Mouse (Mus musculus) midbrain, embryonic 15.5 days (tissue): Measurements from ENCODE around the gene Cdc37l1. TPM values are rescaled to one million over a fixed set of nuclear protein-coding genes. Genes with fewer than 3 reads are reported as not detected.
A peak's percentile ranks its signal among the peaks of the same experiment; 100 is the strongest.

Experiments used
- ATAC-seq: fragments of 200-750 bp; cut with Nextera tagmentation; replicated peaks from 2 replicates; pipeline ENCODE4 v1.8.0; 2017; ENCODE audit warnings: moderate TSS enrichment
- H3K27ac ChIP-seq: fragments of 300-500 bp; sonication (generic); 2 replicates; pipeline ENCODE4 v1.5.1; 2015; ENCODE audit warnings: mild to moderate bottlenecking, inconsistent platforms
- H3K27me3 ChIP-seq: fragments of 300-500 bp; sonication (generic); replicated peaks from 2 replicates; pipeline ENCODE4 v1.6.1; 2015; ENCODE audit warnings: inconsistent platforms
- H3K36me3 ChIP-seq: fragments of 300-500 bp; sonication (generic); replicated peaks from 2 replicates; pipeline ENCODE4 v1.6.1; 2015; ENCODE audit warnings: inconsistent platforms
- H3K4me1 ChIP-seq: fragments of 300-500 bp; sonication (generic); 2 replicates; pipeline ENCODE4 v1.6.1; 2015; ENCODE audit warnings: inconsistent platforms
- H3K4me2 ChIP-seq: fragments of 300-500 bp; sonication (generic); 2 replicates; pipeline ENCODE4 v1.6.1; 2015; ENCODE audit warnings: inconsistent platforms, mild to moderate bottlenecking, moderate library complexity
- H3K4me3 ChIP-seq: fragments of 300-500 bp; sonication (generic); 2 replicates; pipeline ENCODE4 v1.5.1; 2015; ENCODE audit warnings: mild to moderate bottlenecking, inconsistent platforms
- H3K9ac ChIP-seq: fragments of 300-500 bp; sonication (generic); 2 replicates; pipeline ENCODE4 v1.6.1; 2015; ENCODE audit warnings: mild to moderate bottlenecking, inconsistent platforms
- H3K9me3 ChIP-seq: fragments of 300-500 bp; sonication (generic); 2 replicates; pipeline ENCODE4 v1.6.1; 2016; ENCODE audit warnings: inconsistent platforms
- WGBS: fragments of 180-500 bp; shearing (Covaris S2); methylation state at CpG from one replicate; pipeline ENCODE4 v1.1.7; 2015; ENCODE audit warnings: mixed read lengths; 5-methylcytosine and 5-hydroxymethylcytosine counted together
- polyA plus RNA-seq: library from polyadenylated mRNA; unstranded; fragments of >200 nt; fragmentation: Nextera tagmentation; extraction: Ambion mirVana; gene quantifications from 2 replicates; pipeline ENCODE4 v1.2.1, GENCODE M21; 2015

Cdc37l1 gene
- polyA plus RNA-seq, 1 experiment from 2014 or later: 50.8 TPM

DNA sequence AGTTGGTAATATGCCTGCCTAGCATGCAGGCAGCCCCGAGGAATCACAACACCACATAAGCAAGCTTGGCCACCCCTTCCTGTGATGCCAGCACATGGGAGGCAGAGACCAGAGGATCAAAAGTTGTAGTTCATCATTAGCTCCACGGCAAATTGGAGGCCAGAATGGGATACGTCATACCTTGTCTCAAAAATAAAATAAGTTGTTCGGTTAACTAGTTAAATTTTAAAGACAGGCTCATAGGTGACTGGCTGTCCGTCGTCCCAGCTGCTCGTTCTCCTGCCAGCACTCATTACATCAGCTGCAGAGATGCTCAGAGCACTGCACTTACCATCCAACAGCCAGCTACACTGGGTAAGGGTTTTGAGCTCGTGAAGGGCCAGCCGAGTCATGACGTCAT lies 47.4 kb downstream of the Cdc37l1 start:
- Histone ChIP-seq H3K4me1 (no peaks in the 10 kb centered on the region), H3K27me3 (no peaks in the 10 kb centered on the region), H3K9me3 (no peaks in the 10 kb centered on the region), H3K27ac (no peak overlapping the region), H3K4me2 (no peak overlapping the region), H3K4me3 (no peak overlapping the region), H3K9ac (no peak overlapping the region), H3K36me3 (no peaks in the 10 kb centered on the region; the same call in 1 of the 2 replicates)
- ATAC-seq: no peak
- 89% methylated on average over 10 of the region's 10 CpGs for WGBS

DNA sequence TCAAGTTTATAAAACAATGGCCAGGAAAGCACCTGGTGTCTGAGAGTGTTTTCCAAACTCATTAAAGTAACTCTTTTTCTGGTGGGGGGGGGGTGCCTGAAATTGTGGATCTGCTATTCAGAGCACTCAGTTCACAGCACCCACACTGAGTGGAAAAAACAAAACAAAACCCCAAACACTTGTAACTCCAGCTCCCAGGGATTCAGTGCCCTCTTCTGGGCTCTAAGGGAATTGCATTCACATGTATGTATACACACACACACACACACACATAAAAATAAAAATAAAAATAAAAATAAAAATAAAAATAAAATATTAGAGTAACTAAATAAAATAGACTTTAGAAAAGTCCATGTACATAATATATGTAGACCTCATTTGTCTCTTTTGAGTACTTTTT lies 49.2 kb downstream of the Cdc37l1 start:
- no peak for ATAC-seq
- no peaks in the 10 kb centered on the region for H3K27me3 ChIP-seq
- no peak overlapping the region for H3K27ac ChIP-seq
- no peaks in the 10 kb centered on the region; the same call in 1 of the 2 replicates for H3K36me3 ChIP-seq
- no peaks in the 10 kb centered on the region for H3K9me3 ChIP-seq
- H3K9ac ChIP-seq: no peak overlapping the region
- peaks cover 4% of the 10 kb centered on the region; the same call in 1 of the 2 replicates for H3K4me1 ChIP-seq
- H3K4me2 ChIP-seq: no peak overlapping the region
- H3K4me3 ChIP-seq: no peak overlapping the region

DNA sequence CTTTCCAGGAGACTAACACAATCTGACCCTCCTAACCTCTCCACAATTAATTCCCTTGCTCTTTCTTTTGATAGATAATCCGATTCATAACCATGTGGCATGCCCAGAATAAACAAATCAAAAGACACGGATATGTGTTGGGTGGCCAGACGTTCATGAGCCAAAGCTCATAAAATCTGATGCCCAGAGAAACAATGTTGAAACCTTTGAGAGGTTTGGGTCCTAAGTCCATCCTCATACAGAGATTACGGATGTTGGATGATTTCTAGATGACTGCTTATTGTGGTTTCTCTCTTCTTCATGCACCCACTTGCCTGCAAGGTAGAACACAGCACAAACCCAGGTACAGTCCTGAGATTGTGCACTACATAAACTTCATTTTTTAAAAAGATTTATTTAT lies 50.1 kb downstream of the Cdc37l1 start:
- Histone ChIP-seq H3K4me2 (no peak overlapping the region), H3K9ac (no peak overlapping the region), H3K9me3 (no peaks in the 10 kb centered on the region), H3K36me3 (no peaks in the 10 kb centered on the region; the same call in 1 of the 2 replicates), H3K27me3 (no peaks in the 10 kb centered on the region), H3K4me3 (no peak overlapping the region), H3K4me1 (peaks cover 10% of the 10 kb centered on the region; the same call in 1 of the 2 replicates), H3K27ac (no peak overlapping the region)
- 94% methylated on average over 4 of the region's 4 CpGs for WGBS
- no peak for ATAC-seq

DNA sequence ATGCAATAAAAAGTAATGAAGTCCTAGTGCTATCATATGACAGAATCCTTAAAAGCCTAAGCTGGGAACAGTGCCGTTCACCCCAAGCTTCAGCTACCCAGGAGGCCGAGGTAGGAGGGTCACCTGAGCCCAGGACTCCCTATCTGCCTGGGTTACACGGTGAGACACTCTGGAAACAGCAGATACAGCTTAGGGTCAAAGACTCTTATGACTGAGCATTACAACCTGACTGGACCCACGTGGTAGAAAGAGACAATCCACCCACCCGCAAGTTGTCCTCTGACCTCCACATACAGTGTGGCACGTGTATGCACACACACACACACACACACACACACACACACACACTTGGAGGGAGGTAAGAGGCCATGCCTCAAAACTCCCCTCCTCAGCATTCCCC lies 52.0 kb downstream of the Cdc37l1 start:
- Histone ChIP-seq H3K9me3 (no peaks in the 10 kb centered on the region), H3K4me1 (peaks cover 19% of the 10 kb centered on the region), H3K9ac (no peak overlapping the region), H3K27ac (no peak overlapping the region), H3K4me2 (no peak overlapping the region), H3K27me3 (no peaks in the 10 kb centered on the region), H3K4me3 (no peak overlapping the region), H3K36me3 (no peaks in the 10 kb centered on the region)
- no peak for ATAC-seq
- 79% methylated on average over 6 of the region's 6 CpGs for WGBS

DNA sequence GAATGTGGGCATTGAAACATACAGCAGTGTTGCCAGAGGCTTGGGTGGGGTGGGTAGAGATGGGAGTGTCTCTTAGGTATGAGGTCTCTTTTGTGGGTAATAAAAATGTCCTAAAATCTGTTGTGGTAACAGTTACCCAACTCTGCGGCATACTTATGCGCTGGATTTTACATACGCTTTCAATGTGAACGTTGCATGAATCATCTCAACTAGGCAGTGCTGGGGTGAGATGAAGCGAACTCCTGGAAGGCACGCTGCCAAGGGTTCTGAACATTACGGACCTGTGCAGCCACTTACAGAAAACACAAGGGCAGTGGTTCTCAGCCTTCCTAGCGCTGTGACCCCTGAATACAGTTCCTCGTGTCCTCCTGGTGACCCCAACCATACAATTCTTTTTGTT lies 52.5 kb downstream of the Cdc37l1 start:
- Histone ChIP-seq H3K4me2 (no peak overlapping the region), H3K27me3 (no peaks in the 10 kb centered on the region), H3K9ac (no peak overlapping the region), H3K4me1 (peaks cover 19% of the 10 kb centered on the region), H3K36me3 (no peaks in the 10 kb centered on the region), H3K27ac (no peak overlapping the region), H3K4me3 (no peak overlapping the region), H3K9me3 (no peaks in the 10 kb centered on the region)
- 96% methylated on average over 9 of the region's 9 CpGs for WGBS
- ATAC-seq: no peak

DNA sequence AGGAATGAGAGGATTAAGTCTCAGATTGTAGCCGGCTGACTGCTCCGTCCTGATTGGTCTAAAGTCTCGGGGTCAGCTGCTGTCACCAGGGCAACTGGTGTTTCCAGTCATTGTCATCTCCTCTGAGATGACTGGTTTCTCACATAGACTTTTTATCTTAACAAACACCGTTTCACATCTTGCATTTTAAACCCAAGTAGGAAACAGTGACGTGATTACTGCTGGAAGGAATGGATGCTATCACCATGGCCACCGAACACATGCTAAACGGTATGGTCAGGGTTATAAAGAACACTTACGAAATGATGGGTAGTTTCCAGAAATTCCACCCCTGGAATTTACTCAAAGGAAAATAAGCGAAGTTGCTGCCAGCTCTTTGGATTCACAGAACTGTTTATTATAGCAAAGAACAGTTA lies 54.2 kb downstream of the Cdc37l1 start:
- no peaks in the 10 kb centered on the region for H3K36me3 ChIP-seq
- H3K9me3 ChIP-seq: no peaks in the 10 kb centered on the region
- peaks cover 23% of the 10 kb centered on the region for H3K4me1 ChIP-seq
- H3K27me3 ChIP-seq: no peaks in the 10 kb centered on the region
- 10% methylated on average over 9 of the region's 9 CpGs for WGBS
- H3K27ac ChIP-seq: no peak overlapping the region
- H3K9ac ChIP-seq: no peak overlapping the region
- H3K4me3 ChIP-seq: no peak overlapping the region
- H3K4me2 ChIP-seq: peak overlapping the region; percentile 22
- ATAC-seq: no peak

DNA sequence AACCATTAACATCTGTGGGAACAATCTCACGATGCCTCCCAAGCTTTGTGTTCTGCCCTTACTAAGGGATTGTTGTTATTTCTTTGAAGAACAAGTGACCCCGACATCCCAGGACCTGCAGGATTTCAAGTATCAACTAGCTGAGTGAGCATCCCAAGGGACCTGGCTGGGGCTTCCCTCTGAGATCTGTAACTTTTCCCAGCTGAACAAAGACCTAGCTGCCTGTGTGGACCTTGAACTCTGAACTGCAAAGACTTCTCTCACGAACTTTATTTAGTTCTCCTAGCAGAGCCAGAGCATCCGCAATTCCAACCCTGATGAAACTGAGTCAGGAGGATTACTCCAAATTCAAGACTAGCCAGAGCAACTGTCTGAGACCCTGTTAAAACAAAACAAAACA lies 55.2 kb downstream of the Cdc37l1 start:
- no peak overlapping the region for H3K4me3 ChIP-seq
- WGBS: 44% methylated on average over 4 of the region's 4 CpGs

DNA sequence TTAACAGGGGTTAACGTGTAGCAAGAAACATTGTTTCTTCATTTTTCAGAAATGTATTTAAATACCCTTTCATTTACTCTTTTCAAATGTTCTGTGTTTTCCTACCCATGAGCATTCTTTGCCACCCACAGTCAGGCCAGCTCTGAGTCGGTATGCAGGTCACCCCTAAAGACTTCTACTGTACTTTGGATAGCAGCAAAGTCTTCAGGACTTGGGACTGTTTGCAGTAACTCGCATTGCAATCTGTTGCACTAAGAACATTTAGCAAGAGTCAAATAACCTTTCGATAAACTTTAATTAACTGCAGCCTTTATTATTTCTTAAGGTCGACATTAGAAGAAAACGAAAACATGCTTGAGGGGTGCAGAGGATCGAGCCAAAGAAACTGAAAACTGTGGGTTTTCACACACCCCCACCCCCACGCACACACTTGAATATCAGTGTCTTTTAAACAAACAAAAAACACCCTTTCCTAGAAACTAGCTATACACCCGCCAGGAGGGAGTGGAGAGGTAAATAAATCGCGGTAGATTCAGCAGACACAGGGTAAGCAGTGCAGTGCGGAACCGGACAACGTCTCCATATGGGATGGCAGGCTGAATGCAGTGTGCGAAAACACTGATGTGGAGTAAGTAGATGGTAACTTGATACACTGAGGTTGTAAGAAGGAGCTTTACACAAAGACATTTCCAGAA lies 56.0 kb downstream of the Cdc37l1 start:
- Histone ChIP-seq H3K4me2 (peak overlapping the region; percentile 78), H3K4me3 (peak overlapping the region; percentile 13), H3K9me3 (no peaks in the 10 kb centered on the region), H3K4me1 (peaks cover 23% of the 10 kb centered on the region), H3K9ac (no peak overlapping the region), H3K27me3 (no peaks in the 10 kb centered on the region), H3K36me3 (no peaks in the 10 kb centered on the region), H3K27ac (no peak overlapping the region)
- 46% methylated on average over 15 of the region's 15 CpGs for WGBS
- no peak for ATAC-seq

More for the DNA sequence above, 55.2 kb downstream of the Cdc37l1 start:
- Histone ChIP-seq H3K9ac (no peak overlapping the region), H3K27me3 (no peaks in the 10 kb centered on the region), H3K27ac (no peak overlapping the region), H3K4me2 (no peak overlapping the region), H3K36me3 (no peaks in the 10 kb centered on the region), H3K9me3 (no peaks in the 10 kb centered on the region), H3K4me1 (peaks cover 23% of the 10 kb centered on the region)
- ATAC-seq: no peak

DNA sequence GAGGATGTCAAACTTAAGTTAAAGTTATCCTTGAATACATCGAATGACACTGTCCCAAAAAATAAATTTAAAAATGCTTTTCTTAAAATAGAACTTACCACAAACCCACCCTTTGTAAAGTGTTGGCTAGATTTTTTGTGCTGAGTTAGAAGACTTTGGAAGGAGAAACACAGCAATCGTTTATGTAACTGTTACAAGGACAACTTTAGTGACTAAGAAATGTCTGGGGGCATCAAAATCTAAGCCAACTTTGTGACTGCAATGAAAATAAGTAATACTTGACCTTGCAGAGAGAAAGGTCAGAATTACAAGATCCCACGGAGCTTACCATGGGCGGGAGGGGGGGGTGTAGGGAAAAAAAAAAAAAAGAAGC lies 56.8 kb downstream of the Cdc37l1 start:
- no peak for ATAC-seq
- Histone ChIP-seq H3K36me3 (no peaks in the 10 kb centered on the region), H3K27me3 (no peaks in the 10 kb centered on the region), H3K27ac (peak overlapping the region; percentile 78; the same call in 1 of the 2 replicates), H3K9me3 (no peaks in the 10 kb centered on the region), H3K4me1 (peaks cover 23% of the 10 kb centered on the region), H3K4me3 (peak overlapping the region; percentile 65), H3K9ac (peak overlapping the region; percentile 76), H3K4me2 (peak overlapping the region; percentile 78)
- 31% methylated on average over 4 of the region's 4 CpGs for WGBS

DNA sequence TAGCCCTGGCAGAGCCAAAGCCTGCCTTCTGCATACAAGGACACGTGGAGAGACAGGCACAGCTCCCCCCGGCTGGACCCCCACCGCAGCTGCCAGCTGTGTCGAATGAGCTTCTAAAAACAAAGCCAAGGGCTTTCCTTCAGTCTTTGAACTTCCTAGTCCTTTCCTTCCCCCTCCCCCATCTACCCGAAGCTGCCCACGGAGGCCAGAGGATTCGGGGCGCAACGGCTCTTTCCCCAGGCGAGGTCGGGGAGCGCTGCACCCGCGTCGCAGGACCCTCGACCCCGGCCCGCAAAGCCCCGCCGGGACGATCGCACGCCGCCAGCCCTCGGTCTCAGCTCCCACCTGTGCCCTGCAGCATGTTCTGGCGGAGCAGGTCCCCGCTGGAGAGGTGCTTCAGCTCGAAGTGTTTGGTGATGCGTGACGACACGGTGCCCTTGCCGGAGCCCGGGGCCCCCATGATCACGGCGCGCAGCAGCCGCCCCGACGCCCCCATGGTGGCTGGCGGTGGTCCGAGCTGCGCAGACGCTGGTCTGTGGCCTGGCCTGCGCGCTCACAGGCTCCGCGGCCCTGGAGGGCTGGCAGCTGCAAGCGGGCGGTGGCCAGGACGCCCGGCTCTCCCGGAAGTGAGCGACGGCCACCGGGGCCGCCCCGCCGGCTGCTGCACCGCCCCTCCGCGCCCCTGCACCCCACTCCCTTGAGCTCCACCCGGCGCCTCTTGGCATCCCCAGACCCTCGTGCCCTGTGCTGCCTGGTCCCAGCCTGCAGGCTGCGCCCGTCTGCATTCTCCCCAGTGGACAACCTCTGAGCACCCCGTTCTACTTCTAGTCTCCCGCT lies 57.4 kb downstream of the Cdc37l1 start, which contains the start of gene Ak3:
TSS of gene Ak3 (minus strand) at position 628 of the 837 bp plus-strand sequence.
- under 1% methylated on average over 67 of the region's 68 CpGs for WGBS
- Histone ChIP-seq H3K36me3 (no peaks in the 10 kb centered on the region), H3K4me2 (peak within 1 kb of the TSS; percentile 78), H3K27ac (peak within 1 kb of the TSS; percentile 78), H3K9ac (peak within 1 kb of the TSS; percentile 76), H3K27me3 (no peaks in the 10 kb centered on the region), H3K4me3 (peak within 1 kb of the TSS; percentile 65), H3K9me3 (no peaks in the 10 kb centered on the region), H3K4me1 (peaks cover 23% of the 10 kb centered on the region)
- peak; percentile 91 for ATAC-seq

DNA sequence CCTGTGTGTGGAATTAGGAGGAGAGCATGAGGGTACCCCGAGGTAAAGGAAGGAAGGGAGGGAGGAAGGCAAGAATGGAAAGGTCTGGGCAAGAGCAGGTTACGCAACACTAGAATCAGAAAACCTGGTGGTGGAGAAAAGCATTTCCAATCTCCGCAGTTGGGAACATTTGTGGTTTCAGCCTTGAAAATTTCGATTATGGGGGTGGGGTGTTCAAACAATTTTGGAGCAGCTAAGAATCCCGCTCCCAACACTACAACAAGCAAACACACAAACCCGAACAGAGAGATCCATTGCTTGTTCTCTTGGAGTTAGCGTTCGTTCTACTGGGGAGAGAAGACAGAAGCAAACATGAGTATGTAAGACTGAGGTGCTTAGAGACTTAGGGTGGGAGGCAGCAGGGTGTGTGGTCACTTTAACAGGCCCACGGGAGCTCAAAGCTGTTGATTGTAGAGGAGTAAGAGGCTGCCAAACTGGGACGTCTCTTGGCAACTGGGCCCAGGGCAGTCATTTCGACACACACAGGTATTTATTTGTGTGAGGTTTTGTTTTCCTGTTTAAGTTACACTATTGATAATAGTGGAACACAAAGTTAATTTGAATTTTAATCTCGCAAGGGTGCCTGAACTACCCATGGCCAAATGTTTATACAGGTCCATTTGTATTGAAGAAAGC lies 59.4 kb downstream of the Cdc37l1 start:
- Histone ChIP-seq H3K27ac (no peak overlapping the region), H3K36me3 (no peaks in the 10 kb centered on the region), H3K9me3 (no peaks in the 10 kb centered on the region), H3K4me2 (no peak overlapping the region), H3K9ac (no peak overlapping the region), H3K4me1 (peaks cover 17% of the 10 kb centered on the region), H3K4me3 (no peak overlapping the region), H3K27me3 (no peaks in the 10 kb centered on the region)
- WGBS: 78% methylated on average over 12 of the region's 12 CpGs
- no peak for ATAC-seq
